Mouse (Mus musculus) spleen, adult 2 months (tissue): Measurements from ENCODE around the gene Cd164.

Source experiments
- CTCF ChIP-seq: fragments of 200-500 bp; IDR thresholded peaks from 2 replicates; pipeline ENCODE4 v1.5.1; 2011; ENCODE audit warnings: mild to moderate bottlenecking, inconsistent platforms; ENCODE audit not compliant: insufficient read depth, insufficient read length, insufficient replicate concordance; ENCODE audit errors: extremely low read depth
- POLR2A ChIP-seq: fragments of 200-500 bp; IDR thresholded peaks from 2 replicates; pipeline ENCODE4 v1.6.1; 2011; ENCODE audit warnings: low read depth, low read length, inconsistent platforms

GRCm38 (mm10) chr10:41480938-41481880, 38.0 kb upstream of the Cd164 start:
- TF ChIP-seq CTCF (no peak), POLR2A (no peak)
